Mouse (Mus musculus): ENCODE results near the gene Tmem104.

- TF ChIP-seq CTCF (IDR thresholded peaks at IDR 0.05; ENCODE audit: insufficient read depth, low read length) (no peak), POLR2A (IDR thresholded peaks at IDR 0.05; ENCODE audit: borderline replicate concordance, extremely low read depth, low read depth, low read length) (no peak)
These were observed 59.1 kb downstream of the Tmem104 start for GRCm38 (mm10) chr11:115246386-115246785.
